Mouse (Mus musculus) kidney, postnatal 4 days (tissue): Measurements from ENCODE around the gene Nmur2.

Experiments used
- DNase-seq, 2 experiments: peaks; one replicate each; pipeline ENCODE4 v3.0.0; 2021; ENCODE audit warnings: mixed read lengths in 2 of 2

The Nmur2 gene

DNA sequence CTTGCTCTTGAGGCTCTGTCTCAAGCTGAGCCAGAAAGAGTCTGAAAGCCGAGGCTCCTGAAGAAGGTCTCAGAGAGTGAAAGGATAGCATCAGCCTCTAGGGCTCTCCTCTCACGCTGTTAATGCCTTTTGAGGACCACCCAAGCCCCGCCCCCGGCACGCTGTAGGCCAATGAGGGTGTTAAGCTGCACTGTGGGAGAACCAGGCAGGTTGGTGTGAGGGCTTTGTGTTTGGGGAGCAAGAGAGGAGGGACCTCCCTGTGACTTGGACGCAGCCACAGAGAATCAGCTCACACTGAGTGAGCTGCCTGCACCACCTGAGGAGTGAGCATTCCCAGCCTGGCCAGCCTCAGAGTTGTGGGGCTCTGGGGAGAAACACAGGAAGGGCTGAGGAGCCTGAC is at the start of gene Nmur2:
Gene Nmur2 (minus strand): TSS at position 94 of the 400 bp plus-strand sequence.
- DNase-seq, result peak; percentile 24 to 25

DNA sequence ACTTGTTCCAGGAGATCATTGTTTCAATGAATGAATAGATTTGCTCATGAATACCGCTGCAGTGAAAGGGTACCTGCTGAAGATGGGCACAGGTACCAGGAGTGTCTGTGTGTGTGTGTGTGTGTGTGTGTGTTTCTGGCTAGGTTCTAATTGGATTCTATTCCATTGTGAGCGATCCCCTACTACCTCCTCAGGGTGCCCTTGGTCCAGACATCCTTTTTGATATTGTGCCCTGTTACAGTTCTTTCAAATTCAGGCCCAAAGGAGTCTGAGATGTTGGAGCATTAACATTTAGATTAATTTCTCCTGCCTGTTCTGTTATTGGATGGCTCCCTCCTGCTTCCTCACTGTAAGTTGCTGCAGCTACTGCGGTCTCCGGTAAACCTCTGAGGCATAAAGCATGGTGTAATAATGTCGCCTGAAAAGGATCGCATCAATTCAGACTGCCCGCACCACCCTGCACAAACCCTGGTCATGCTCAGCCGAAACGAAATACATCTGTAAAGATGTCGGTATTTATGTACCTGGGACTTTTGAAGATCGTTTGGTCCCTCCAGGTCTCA is 48.4 kb upstream of the Nmur2 start:
- DNase-seq, result no peak

DNA sequence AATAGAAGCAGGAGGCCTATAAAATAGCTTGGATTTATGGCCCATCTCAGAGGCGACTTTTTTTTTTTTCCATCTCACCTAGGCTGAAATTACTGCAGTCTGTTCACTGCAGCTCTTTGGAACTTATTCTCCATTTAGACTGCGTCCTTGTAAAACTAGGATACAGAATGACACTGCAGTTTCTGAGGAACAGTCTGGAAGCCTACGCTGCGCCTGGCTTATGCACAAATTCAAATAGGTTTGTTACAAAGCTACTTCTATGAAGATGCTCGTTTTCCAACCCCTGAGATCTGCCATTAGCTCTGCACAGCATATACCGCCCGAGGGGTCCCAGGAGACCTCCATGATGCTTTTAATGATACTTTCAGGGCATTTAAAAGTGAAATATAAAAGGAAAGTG is 31.3 kb upstream of the Nmur2 start:
- DNase-seq, result no peak

DNA sequence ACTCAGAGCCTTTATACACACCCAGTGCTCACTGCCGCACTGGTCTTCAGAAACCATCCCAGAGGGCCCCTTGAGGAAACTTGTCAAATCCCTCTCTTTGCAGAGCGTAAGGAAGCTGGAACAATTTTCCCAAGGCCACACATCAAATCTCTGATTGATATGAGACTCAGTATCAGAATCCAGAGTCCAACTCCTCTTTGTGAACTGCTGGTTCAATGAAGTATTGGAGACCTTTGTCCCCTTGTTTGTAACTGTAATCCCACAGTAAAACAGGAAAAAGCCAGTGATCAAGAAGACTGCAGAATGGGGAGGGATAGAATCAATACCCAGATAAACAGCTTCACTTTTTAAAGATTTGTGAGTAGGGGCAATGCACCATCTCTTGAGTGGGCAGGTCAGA is 28.8 kb upstream of the Nmur2 start:
- DNase-seq, result no peak

DNA sequence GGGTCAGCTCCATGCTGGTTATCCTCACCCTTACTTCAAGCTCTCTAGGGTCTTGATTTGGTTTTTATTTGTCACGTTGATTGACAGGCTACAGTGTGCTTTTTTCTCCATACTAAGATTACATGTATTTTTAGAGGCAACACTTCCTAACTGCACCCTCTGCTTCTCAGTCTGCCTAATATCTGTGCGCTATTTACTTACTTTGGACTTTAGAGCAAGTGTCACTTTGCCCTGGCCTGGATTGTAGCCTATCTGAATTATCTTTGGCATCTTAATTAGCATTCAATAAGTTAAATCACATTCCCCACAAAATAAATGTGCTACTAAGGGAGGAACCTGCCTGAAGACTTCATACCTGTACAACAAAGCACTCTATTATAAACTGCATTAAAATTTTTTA is 24.3 kb upstream of the Nmur2 start:
- DNase-seq, result no peak

DNA sequence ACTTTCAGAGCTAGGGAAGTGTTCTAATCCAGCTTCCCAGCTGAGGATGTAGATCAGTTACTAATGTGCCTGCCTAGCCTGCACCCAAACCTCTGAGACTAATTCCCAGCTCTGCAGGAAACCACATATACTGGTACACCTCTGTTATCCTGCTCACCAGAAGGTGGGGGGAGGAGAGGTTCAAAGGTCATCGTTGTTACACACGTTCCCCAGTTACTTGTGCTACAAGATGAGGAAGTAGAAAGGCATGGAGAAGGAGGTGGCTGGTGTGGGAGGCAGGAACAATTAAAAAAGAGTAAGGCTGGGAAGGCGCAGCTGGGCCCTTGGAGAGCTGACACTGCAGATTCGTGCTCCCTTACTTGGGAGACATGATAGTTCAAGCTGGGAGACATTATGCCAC is 23.8 kb upstream of the Nmur2 start:
- DNase-seq, result peak in 1 of 2 experiments; percentile 5

DNA sequence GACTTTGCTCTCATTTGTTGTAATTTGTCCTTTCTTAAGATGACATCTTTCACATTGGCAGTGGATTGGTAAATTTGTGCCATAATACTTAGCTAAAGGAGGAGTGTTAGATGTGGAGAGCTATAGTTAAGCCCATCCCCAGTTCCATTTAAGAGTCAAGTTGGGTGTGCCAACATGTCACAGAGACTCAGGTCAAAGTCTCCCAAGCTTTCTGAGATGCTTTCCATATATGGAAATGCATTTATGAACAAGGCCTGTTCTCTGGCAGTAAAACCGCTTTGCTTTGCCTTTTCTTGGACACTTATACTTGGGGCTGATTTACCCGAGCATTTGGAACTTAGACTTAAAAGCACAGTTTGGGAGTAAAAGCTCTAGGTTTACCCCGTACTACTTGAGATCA is 18.4 kb upstream of the Nmur2 start:
- no peak for DNase-seq

DNA sequence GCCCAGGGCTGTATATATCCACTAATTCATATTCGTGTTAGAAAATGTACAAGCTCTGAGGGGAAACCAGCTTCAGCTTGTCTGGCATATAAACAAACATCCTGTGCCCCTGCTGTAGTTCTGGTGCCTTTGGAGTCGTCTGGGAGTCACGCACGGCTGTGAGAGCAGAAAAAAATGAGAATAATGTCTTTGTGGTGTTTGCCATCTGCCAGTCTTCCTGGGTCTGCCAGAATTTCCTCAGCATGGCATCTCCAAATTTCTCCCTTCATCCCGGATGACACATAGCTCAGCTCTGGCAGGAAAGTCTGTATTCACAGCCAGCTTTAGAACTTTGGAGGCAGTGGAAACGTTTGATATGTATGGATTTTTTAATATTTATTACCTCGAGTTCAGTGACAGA is 13.6 kb upstream of the Nmur2 start:
- DNase-seq, result no peak

DNA sequence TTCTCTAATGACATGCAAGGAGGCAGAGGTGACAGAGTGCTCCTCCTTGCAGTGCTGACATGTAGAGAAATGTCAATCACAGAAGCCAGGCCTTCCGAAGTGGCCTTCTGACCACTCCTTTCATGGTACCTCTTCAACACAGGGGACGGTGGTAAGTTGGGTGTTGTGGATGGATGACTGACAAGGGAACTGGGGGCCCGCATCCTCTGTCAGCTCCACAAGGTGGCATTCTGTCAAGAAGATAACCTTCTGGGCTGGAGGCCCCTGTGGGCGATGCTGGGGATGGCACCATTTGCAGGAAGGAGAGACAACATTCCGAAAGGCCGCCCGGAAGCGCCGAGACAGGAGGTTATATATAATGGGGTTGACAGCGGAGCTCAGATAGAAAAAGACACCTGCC is 14.0 kb downstream of the Nmur2 start:
- no peak for DNase-seq

DNA sequence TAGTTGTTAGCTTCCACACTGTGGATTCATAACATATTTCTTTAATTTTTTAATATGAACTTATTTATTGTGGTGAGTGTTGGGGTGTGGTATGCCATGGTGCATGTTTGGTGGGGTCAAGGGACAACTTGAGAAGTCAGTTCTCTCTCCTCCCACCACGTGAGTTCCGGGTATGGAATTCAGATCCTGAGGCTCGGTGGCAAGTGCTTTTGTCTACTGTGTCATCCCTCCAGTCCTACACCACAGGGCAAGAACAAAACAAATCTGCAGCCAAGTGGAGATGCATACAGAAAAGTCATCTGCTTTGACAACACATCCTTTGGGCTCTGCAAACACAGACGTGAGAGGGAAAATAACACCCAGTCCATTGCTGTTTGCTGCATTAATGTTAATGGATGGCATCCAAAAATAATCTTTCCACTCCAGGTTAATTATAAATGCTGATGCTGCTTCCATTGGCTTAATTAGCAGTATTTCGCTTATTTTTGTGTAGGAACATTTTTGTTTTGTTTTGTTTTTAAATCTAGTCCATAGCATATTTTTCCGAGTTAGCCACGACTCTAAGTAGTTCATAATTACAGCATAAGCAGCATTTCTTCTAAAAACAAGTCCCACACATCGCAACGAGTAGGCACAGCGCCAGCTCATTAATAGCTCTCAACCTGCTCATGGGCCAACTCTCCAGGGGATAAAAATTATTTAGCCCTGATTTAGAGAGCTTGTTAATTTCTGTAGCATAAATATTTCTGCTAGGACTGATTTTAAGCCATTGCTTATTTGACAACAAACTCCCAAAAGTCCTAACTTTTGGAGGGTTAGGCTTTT is 14.9 kb downstream of the Nmur2 start:
- DNase-seq, result peak in 1 of 2 experiments; percentile 3

DNA sequence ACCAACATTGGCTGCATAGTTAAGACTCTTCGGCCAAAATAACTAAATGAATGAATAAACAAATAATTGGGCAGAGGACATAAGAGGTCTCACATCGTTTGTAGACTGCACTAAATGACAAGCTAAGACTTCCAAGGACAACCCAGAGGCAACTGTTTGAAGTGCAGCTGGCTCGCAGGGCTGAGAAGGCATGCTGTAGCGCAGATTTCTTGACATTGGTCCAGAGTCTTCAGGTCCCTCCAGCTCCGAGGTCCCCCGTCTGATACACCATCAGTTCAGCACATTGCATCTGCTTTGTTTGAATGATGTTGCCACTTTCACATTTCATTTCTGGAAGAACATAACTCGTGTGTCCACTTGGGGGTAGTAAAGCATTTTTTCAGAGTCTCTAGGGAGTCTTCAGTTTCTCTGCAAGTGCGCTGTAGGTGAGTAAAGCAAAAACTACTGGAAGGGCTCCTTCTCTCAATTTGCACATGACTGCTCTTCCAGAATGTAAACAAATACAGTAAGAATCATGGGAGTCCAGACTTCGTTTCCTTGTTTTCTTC is 27.2 kb downstream of the Nmur2 start:
- DNase-seq, result no peak

DNA sequence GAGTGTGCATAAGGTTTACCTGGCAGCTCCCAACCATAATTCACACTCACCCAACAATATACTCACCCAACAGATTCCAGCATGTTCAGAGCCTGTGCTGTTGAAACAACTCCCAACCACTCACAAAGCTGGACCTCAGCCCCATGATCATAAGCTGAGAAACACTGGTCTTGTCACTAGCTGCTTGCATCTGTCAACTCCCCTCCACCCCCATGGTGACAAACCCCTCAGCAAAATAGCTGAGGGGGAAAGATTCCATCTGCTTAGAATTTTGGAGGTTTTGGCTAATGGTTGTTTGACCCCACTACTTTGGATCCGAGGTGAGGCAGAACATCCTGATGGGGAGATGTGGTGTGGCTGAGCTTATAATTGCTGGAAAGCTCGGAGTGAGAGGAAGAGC is 28.4 kb downstream of the Nmur2 start:
- DNase-seq, result no peak

DNA sequence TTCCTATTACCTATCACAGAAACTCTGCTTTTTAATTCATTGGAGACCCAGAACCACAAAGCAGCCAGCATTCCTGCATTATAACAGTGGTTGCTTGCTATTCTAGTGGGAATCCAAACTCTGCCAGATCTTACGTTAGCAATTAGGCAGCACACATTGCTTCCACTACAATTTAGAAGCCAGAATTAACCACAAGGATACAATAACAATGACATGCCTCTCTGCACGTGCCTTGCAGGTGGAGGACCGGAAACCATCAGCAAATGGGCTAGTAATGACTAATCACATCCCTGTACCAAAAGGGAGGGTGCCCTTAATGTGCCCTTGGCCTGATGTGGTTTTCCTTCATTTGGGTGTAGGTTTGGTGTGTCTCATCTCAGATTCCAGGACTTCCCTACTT is 32.5 kb downstream of the Nmur2 start:
- DNase-seq, result no peak

DNA sequence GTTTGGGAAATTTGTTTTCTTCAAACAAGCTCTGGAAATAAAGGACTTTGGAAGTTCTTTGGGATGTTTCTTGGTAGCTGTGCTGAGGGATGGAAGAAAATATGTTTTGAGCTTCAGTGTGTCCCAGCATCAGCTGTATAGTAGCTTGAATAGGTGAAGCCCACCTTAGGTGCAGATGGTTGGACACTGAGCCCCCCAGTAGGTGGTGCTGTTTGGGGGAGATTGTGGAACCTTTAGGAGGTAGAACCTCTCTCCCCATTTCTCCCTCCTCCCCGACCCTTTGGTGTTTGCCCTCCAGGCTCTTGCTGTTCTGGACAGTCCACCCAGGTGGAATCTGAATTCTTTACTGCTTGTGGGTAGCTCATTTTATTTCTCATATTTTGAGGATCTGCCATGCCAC is 48.0 kb downstream of the Nmur2 start:
- peak in 1 of 2 experiments; percentile 2 for DNase-seq

DNA sequence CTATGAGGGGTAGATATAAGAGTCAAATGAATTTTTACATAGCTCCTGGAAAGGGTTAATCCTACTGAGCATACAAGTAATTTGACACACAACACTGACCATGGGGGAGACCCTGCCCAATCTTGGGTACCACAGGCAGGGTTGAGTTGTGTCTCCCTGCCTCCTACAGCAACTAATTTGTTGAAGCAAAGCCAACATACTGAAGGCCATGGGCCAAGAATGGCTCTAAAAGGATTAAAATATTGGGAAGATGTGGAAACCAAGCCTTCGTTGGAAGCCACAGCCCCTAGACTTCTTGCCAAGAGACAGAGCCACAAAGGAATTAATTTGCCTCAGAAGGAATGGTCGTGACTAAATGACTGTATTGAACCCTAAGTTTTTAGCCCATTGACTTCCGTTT is 48.7 kb downstream of the Nmur2 start:
- DNase-seq, result no peak

DNA sequence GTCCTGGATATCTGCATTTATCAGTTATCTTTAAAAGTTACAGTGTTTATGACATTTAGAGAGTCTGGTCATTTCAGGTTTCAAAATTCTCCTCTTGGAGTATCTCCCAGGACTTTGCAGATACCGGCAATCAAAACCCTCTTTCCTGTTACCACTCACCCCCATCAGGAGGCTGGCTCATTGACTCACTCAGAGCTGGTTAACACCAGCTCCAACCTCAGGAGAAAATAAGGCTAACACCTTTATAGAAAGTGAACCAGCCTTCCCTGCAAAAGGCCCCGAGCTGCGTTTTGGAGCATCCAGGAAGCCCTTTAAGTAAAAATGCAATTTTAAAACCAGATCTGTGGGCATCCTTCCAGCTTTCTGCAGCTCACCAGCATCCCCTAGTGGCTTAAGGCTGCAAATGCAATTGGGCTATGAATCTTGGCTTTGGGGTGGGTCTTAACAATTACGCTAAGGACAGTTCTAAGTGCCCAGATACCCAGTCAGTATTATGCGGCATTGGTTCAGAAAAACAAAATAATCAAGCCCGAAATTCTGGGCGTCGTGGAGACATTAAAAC is 49.2 kb downstream of the Nmur2 start:
- DNase-seq, result peak; percentile 41 to 54

DNA sequence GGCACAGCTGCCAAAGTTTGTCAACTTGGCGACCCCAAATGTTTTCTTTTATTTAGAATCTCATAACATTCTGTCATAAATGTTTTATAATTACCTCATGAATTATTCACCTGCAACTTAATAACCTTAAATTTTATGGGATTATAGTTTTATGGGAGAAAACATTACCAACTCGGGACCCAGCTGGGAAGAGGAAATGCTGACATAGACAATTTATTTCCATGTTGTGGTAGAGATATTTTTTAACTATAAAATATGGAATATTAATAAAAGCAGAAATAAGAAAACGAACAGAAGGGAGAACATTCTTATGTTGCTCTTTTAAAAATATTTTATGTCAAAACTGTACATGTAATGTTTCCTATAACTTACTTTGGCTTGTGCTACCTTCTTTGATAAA is 56.2 kb downstream of the Nmur2 start:
- no peak for DNase-seq

DNA sequence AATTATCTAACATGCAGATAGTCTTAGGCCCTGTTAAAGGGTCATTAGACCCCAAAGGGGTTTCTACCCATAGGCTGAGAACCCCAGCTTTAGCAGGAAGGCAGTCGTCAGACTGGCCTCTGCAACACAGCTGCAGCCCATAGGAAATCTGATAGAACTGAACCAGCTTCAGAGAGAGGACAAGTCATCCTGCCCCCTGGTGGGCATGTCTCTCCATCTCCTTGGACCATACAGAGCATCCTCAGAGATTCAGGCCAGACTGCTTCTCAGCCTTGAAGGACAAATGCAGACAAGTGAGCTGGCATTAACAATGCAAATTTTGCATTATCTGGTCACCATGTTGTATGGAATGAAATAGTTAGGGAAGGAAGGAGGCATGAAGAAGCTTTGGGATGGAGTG is 59.2 kb downstream of the Nmur2 start:
- DNase-seq, result peak; percentile 31

DNA sequence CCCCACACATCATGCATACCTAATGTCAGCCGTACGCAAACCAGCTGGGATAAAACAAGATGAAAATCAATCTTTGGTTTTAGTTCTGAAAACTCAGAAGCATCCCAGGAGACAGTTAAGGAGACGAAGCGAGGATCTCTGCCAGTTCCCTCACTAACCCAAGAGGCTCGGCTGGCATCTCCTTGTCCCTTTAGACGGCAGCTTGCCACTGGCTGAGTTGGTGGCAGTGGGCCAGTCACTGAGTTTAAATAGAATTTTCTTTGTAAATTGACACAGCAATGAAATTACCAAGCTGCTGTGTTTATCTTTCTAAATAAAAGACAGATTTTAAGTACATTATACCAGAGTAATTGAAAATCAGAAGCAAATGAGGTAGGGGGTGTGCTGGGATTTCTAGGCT is 62.7 kb downstream of the Nmur2 start:
- DNase-seq, result no peak
